Mouse (Mus musculus): ENCODE measurements around the gene Sppl3.

DNA sequence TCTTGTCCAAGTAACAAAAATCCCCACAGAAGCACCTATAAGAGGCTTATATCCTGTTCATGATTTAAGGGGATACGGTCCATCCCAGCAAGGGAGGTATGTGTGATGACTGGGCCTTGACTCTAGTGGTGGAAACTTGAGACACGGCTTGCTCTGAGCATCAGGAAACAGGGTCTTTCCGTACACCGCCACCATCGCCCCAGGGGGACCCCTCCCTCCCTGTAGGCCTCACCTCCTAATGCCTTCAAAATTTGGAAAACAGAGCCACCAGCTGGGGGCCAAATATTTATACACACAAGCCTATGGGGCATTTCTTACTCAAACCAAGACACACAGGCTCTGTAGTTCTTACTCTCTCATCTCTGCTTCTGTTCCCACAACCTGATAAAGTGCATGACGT lies 80.8 kb downstream of the Sppl3 start:
- no peak for TF ChIP-seq POLR2A (IDR thresholded peaks at IDR 0.05; ENCODE audit: control insufficient read depth, low read depth, low read length)
- TF ChIP-seq CTCF (IDR thresholded peaks at IDR 0.05; ENCODE audit: control insufficient read depth, insufficient read depth, insufficient replicate concordance, low read depth, low read length): no peak
